Comparison of ENCODE assay signal across 16 mouse cellular contexts in genomic region chr4:43840101-43840500, GRCm38 (mm10).
"Had no signal": no experiment of that assay in that cellular context is flagged by ENCODE, and none has a peak within 500 bp of the region (broad histone marks: within the 10 kb centered on the region; RNA-seq: fewer than 3 reads in every experiment).

Olfr157 (minus strand) TSS chr4:43840201.

- DNase-seq: heart, postnatal 10 days; heart, postnatal 14 days; heart, postnatal 36 days; heart, postnatal 4 days; kidney, adult 11 months; kidney, adult 18-20 months; kidney, adult 2 months; kidney, adult 8-10 months; kidney, adult 9 months; kidney, postnatal 10 days; kidney, postnatal 14 days; kidney, postnatal 25 days; kidney, postnatal 36 days; kidney, postnatal 4 days; layer of hippocampus, adult 9-11 months; layer of hippocampus, postnatal 36 days had no signal
